Mouse (Mus musculus) ES-E14 (cell line): ENCODE measurements around the gene Mansc1. TPM values are rescaled to one million over a fixed set of nuclear protein-coding genes. Genes with fewer than 3 reads are reported as not detected.

Experiments
- DNase-seq: peaks from one replicate; pipeline ENCODE4 v3.0.0-alpha.2; 2013; ENCODE audit warnings: low read depth, low spot score
- H3K27ac ChIP-seq: 2 replicates; pipeline ENCODE4 v1.5.1; 2012; ENCODE audit warnings: low read depth, mild to moderate bottlenecking, low read length, moderate library complexity, mixed read lengths; ENCODE audit not compliant: poor library complexity, insufficient read depth, severe bottlenecking
- H3K36me3 ChIP-seq: 2 replicates; pipeline ENCODE4 v1.6.1; 2012; ENCODE audit warnings: mild to moderate bottlenecking, low read length, moderate library complexity, mixed read lengths; ENCODE audit not compliant: control insufficient read depth, poor library complexity, insufficient read depth, severe bottlenecking
- H3K4me1 ChIP-seq, 2 experiments: fragments of 150-350 bp in 1 of 2; sonication (generic) in 1 of 2; 2 replicates each; pipeline ENCODE4 v1.6.1; 2012; ENCODE audit warnings: low read length in 2 of 2, mild to moderate bottlenecking in 1 of 2, mixed read lengths in 1 of 2; ENCODE audit not compliant: control insufficient read depth in 2 of 2, insufficient read depth in 2 of 2, poor library complexity in 1 of 2
- H3K4me3 ChIP-seq, 2 experiments: fragments of 150-350 bp in 1 of 2; sonication (generic) in 1 of 2; 2 replicates each; pipeline ENCODE4 v1.5.1; 2012; ENCODE audit warnings: low read length in 2 of 2, low read depth in 1 of 2, mild to moderate bottlenecking in 1 of 2, mixed read lengths in 1 of 2; ENCODE audit not compliant: insufficient read depth in 1 of 2, poor library complexity in 1 of 2, severe bottlenecking in 1 of 2
- H3K9ac ChIP-seq: 2 replicates; pipeline ENCODE4 v1.6.1; 2012; ENCODE audit warnings: low read depth, mild to moderate bottlenecking, low read length, mixed read lengths; ENCODE audit not compliant: poor library complexity, insufficient read depth, severe bottlenecking
- H3K9me3 ChIP-seq: fragments of 150-350 bp; sonication (generic); 2 replicates; pipeline ENCODE4 v1.6.1; 2012; ENCODE audit warnings: low read depth, mild to moderate bottlenecking, low read length; ENCODE audit not compliant: control insufficient read depth, insufficient read depth
- CHD2 ChIP-seq: IDR thresholded peaks from 2 replicates; pipeline ENCODE4 v1.6.1; 2014; ENCODE audit warnings: mild to moderate bottlenecking, low read depth, low read length, inconsistent platforms
- HCFC1 ChIP-seq: IDR thresholded peaks from 2 replicates; pipeline ENCODE4 v1.6.1; 2012; ENCODE audit warnings: low read length, inconsistent platforms, borderline replicate concordance; ENCODE audit not compliant: insufficient read depth
- MAFK ChIP-seq: IDR thresholded peaks from 2 replicates; pipeline ENCODE4 v1.6.1; 2014; ENCODE audit warnings: mild to moderate bottlenecking, low read depth, low read length, inconsistent platforms; ENCODE audit not compliant: insufficient read depth
- ZC3H11A ChIP-seq: IDR thresholded peaks from 2 replicates; pipeline ENCODE4 v1.6.1; 2012; ENCODE audit warnings: low read depth, mild to moderate bottlenecking, inconsistent platforms, low read length, borderline replicate concordance
- ZNF384 ChIP-seq: IDR thresholded peaks from 2 replicates; pipeline ENCODE4 v1.6.1; 2012; ENCODE audit warnings: low read depth, low read length, inconsistent platforms
- in situ Hi-C, 2 experiments: fragments of 600-800 bp; cut with MboI; formaldehyde crosslinking; loops; one replicate each; pipeline ENCODE4 v1.15.1; 2025; ENCODE audit warnings: low sequenced_read_pairs in 2 of 2, inconsistent platforms in 1 of 2; ENCODE audit not compliant: unreplicated experiment in 2 of 2
- total RNA-seq: library from RNA; depleted of rRNA; stranded (reverse); fragments of 300-350 nt; gene quantifications from 2 replicates; pipeline ENCODE4 v1.2.3, GENCODE M21; 2012; rRNA removed

Mansc1 gene
- total RNA-seq, 1 experiment, result 0.58 TPM

GRCm38 (mm10) chr6:134566818-134567485, 65.3 kb downstream of the Mansc1 start, which contains the start of gene Lrp6:
Lrp6 (minus strand) TSS chr6:134566965.
- Histone ChIP-seq H3K9me3 (no peaks in the 10 kb centered on the region), H3K4me1 (peaks cover 2% of the 10 kb centered on the region in 2 experiments; a peak in 2 of 4 replicates), H3K36me3 (no peaks in the 10 kb centered on the region), H3K9ac (peak within 1 kb of the TSS; percentile 98), H3K27ac (peak within 1 kb of the TSS; percentile 89; the same call in 1 of the 2 replicates), H3K4me3 (peak within 1 kb of the TSS; percentile 93 to 99)
- peak; percentile 59 for DNase-seq
- no peak for TF ChIP-seq HCFC1
- in situ Hi-C loops, result no loop called here

DNA sequence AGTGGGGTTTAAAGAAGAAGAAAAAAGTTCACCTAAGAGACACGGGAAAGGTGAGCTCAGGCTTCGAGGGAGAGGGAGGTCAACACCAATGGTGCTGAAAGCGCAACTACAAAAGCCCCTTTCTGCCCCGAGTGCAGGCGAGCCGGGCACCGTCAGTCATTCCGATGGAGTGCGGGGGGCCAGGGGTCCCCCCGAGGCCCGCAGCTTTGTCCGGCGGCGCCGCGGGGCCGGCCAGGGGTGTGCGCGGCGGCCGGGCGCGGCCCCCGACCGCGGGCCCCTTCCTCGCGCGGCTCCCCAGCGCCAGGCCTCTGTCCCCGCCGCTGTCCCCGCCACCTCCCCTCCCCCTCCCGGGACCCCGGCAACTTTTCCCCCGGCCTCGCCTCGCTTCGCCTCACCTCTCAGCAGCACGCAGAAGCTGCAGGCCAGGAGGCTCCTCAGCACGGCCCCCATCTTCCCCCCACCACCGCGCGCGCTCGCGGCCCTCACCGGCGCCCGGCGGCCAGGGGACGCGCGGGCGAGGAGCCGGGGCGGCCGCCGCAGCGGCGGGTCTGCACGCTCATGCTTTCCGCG, 66.0 kb downstream of the Mansc1 start:
- TF ChIP-seq HCFC1, result no peak

DNA sequence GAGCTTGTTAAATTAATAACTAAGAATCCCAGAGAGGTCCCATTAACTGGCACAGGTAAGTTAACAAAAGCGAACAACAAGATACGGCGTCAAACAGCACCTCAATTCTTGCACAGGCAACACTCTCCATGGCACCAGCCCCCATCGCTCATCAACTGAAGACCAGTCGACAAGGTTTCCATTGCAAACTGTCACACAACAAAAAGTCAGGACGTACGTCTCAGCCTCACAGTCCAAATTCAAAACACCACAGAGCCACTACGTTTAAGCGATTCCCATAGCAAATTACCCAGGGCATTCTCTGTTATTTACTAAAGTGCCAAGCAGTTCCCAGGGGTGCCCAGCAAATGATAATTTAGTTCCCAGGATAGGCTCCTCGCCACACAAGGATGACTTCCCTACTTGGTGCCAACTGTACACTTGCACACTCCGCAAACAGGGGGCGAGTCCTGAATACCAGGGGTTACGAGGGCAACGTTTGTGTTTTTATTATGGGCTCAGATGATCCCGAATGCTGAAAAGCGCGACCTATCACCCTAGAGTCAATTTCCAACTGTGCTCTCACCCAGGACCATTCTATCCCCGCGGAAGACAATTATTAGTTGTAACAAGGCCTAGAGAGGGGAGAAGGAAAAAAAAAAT, 66.6 kb downstream of the Mansc1 start:
- in situ Hi-C loops, result no loop called here
- Histone ChIP-seq H3K36me3 (no peaks in the 10 kb centered on the region), H3K9ac (peak overlapping the region; percentile 98), H3K4me3 (peak overlapping the region; percentile 93 to 99), H3K27ac (no peak overlapping the region), H3K4me1 (peaks cover 2 to 3% of the 10 kb centered on the region in 2 experiments; a peak in 2 of 4 replicates), H3K9me3 (no peaks in the 10 kb centered on the region)
- no peak for DNase-seq
- TF ChIP-seq HCFC1, result no peak
- no peak for TF ChIP-seq CHD2

More for the DNA sequence above, 66.0 kb downstream of the Mansc1 start:
- Histone ChIP-seq H3K27ac (peak overlapping the region; percentile 89; the same call in 1 of the 2 replicates), H3K4me1 (peaks cover 2% of the 10 kb centered on the region in 2 experiments; a peak in 2 of 4 replicates), H3K4me3 (peak overlapping the region; percentile 93 to 99), H3K36me3 (no peaks in the 10 kb centered on the region), H3K9me3 (no peaks in the 10 kb centered on the region), H3K9ac (peak overlapping the region; percentile 98)
- DNase-seq, result no peak
- in situ Hi-C loops, result no loop called here

- Histone ChIP-seq H3K4me1 (peaks cover 2 to 5% of the 10 kb centered on the region in 2 experiments; a peak in 2 of 4 replicates), H3K9ac (no peak overlapping the region), H3K36me3 (no peaks in the 10 kb centered on the region), H3K4me3 (no peak overlapping the region), H3K27ac (no peak overlapping the region), H3K9me3 (no peaks in the 10 kb centered on the region)
- in situ Hi-C loops, result no loop called here
- no peak for TF ChIP-seq ZC3H11A
- TF ChIP-seq CHD2, result no peak
- no peak for TF ChIP-seq MAFK
- TF ChIP-seq ZNF384, result no peak
- no peak for DNase-seq
Observed at GRCm38 (mm10) chr6:134564539-134564938, 67.7 kb downstream of the Mansc1 start.

- no peak overlapping the region for H3K27ac ChIP-seq
- in situ Hi-C loops, result no loop called here
- TF ChIP-seq ZNF384, result no peak
- no peak for TF ChIP-seq MAFK
- no peak for TF ChIP-seq ZC3H11A
- no peak for TF ChIP-seq HCFC1
- H3K9me3 ChIP-seq, result no peaks in the 10 kb centered on the region
- no peak for DNase-seq
- H3K36me3 ChIP-seq, result no peaks in the 10 kb centered on the region
- H3K4me1 ChIP-seq, result peaks cover 2 to 5% of the 10 kb centered on the region in 2 experiments; a peak in 3 of 4 replicates
- no peak overlapping the region for H3K4me3 ChIP-seq
- H3K9ac ChIP-seq, result no peak overlapping the region
Observed at GRCm38 (mm10) chr6:134559635-134560034, 72.7 kb downstream of the Mansc1 start.

Other genes with a start within 250 kb of the Mansc1 start
- 1.6 and 2.0 TPM in 2 replicates for gene Bcl2l14, start 236.2 kb downstream of the Mansc1 start, total RNA-seq
- gene Lrp6, start 65.5 kb downstream of the Mansc1 start, total RNA-seq, result 46.8 and 72.9 TPM in 2 replicates
- 8.7 and 10.1 TPM in 2 replicates for gene Borcs5, start 7.0 kb upstream of the Mansc1 start, total RNA-seq
- 10.3 and 11.4 TPM in 2 replicates for gene Dusp16, start 160.1 kb upstream of the Mansc1 start, total RNA-seq
- 4.3 TPM in 2 replicates for gene Crebl2, start 197.7 kb upstream of the Mansc1 start, total RNA-seq